27 mouse cellular contexts compared by ENCODE assay signal in the genomic region with DNA sequence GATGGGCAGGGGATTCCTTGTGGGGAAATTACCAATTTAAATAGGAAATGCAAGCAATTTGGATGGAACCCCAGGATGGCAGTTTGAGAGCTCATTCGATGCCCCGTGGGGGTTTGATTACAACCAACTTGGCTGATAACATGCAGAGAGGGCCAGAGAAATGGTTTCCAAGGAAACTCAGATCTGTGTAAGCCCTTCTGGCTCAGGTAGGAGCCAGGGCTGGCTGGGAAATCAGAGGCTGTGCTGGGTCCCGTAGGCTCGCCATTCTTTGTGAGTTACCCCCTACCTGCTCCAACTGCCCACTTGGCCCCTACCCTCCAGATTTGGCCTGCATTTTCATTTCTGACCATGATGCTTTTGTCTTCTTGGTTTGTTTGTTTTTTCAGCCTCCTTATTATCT. TPM values are rescaled to one million over a fixed set of nuclear protein-coding genes. Genes with fewer than 3 reads are reported as not detected.
DNase-seq lines count a peak whose midpoint lies in the region; ATAC-seq and TF ChIP-seq lines count a peak whose summit lies in the region.
"Had no signal": no experiment of that assay in that cellular context is flagged by ENCODE, and none has a peak within 500 bp of the region (broad histone marks: within the 10 kb centered on the region; RNA-seq: fewer than 3 reads in every experiment).

No protein-coding gene starts in this region.

- H3K4me1 ChIP-seq in hindbrain, embryonic 13.5 days (replicated peaks) = peaks cover 18% of the 10 kb centered on the region
- H3K4me1 ChIP-seq in hindbrain, embryonic 14.5 days (replicated peaks; ENCODE audit: control insufficient read depth, insufficient read depth, low read length) = no peaks in the 10 kb centered on the region
- 0 out of 2 replicates have a peak, but pooled peaks cover 3% of the 10 kb centered on the region for H3K4me1 ChIP-seq in midbrain, embryonic 14.5 days (ENCODE audit: control insufficient read depth, insufficient read depth, low read length)
- H3K4me1 ChIP-seq in midbrain, embryonic 10.5 days = no peaks in the 10 kb centered on the region
- H3K4me1 ChIP-seq: kidney, embryonic 15.5 days; liver, embryonic 12.5 days; midbrain, embryonic 15.5 days had no signal

- TF ChIP-seq CTCF in brain, embryonic 14.5 days (IDR thresholded peaks at IDR 0.05; ENCODE audit: borderline replicate concordance, extremely low read depth, insufficient read depth, insufficient read length) = no peak

- WGBS in hindbrain, embryonic 13.5 days = 76% methylated on average over 4 of the region's 4 CpGs
- 76% methylated on average over 4 of the region's 4 CpGs for WGBS in hindbrain, embryonic 14.5 days
- 85% methylated on average over 4 of the region's 4 CpGs for WGBS in midbrain, embryonic 14.5 days
- WGBS in midbrain, embryonic 10.5 days = 86% methylated on average over 4 of the region's 4 CpGs

- H3K27me3 ChIP-seq in hindbrain, embryonic 13.5 days = no peaks in the 10 kb centered on the region
- no peaks in the 10 kb centered on the region for H3K27me3 ChIP-seq in hindbrain, embryonic 14.5 days (ENCODE audit: control insufficient read depth, insufficient read depth, low read length)
- no peaks in the 10 kb centered on the region for H3K27me3 ChIP-seq in midbrain, embryonic 14.5 days (ENCODE audit: control insufficient read depth, insufficient read depth, low read length)
- no peaks in the 10 kb centered on the region for H3K27me3 ChIP-seq in midbrain, embryonic 10.5 days (ENCODE audit: low read depth, poor library complexity, severe bottlenecking)
- H3K27me3 ChIP-seq: kidney, embryonic 15.5 days; liver, embryonic 12.5 days; midbrain, embryonic 15.5 days; neural tube, embryonic 13.5 days had no signal

- no peaks in the 10 kb centered on the region for H3K36me3 ChIP-seq in hindbrain, embryonic 13.5 days
- H3K36me3 ChIP-seq in hindbrain, embryonic 14.5 days (replicated peaks; ENCODE audit: control insufficient read depth, insufficient read depth) = no peaks in the 10 kb centered on the region
- no peaks in the 10 kb centered on the region for H3K36me3 ChIP-seq in midbrain, embryonic 14.5 days (ENCODE audit: control insufficient read depth, insufficient read depth, low read length)
- no peaks in the 10 kb centered on the region for H3K36me3 ChIP-seq in midbrain, embryonic 10.5 days
- H3K36me3 ChIP-seq: kidney, embryonic 15.5 days; liver, embryonic 12.5 days; midbrain, embryonic 15.5 days; neural tube, embryonic 13.5 days had no signal

- H3K4me3 ChIP-seq in hindbrain, embryonic 13.5 days = no peak overlapping the region
- H3K4me3 ChIP-seq in hindbrain, embryonic 14.5 days (replicated peaks; ENCODE audit: low read length) = no peak overlapping the region
- H3K4me3 ChIP-seq in midbrain, embryonic 14.5 days (replicated peaks; ENCODE audit: low read depth, low read length) = no peak overlapping the region
- no peak overlapping the region for H3K4me3 ChIP-seq in midbrain, embryonic 10.5 days
- H3K4me3 ChIP-seq: gastrocnemius, adult 2 months; kidney, embryonic 15.5 days; left cerebral cortex, adult 2 months; liver, embryonic 12.5 days; midbrain, embryonic 15.5 days; myocyte; neural tube, embryonic 13.5 days had no signal

- peak; percentile 75 to 82 for DNase-seq in cerebellum, postnatal 14 days
- no peak for DNase-seq in cerebellum, adult 11-12 months
- no peak for DNase-seq in hindbrain, embryonic 14.5 days (ENCODE audit: low spot score)
- peak; percentile 35 for DNase-seq in midbrain, embryonic 14.5 days
- DNase-seq in midbrain, embryonic 10.5 days (ENCODE audit: low spot score) = no peak
- DNase-seq in brain, embryonic 14.5 days (ENCODE audit: low read depth) = peak; percentile 73
- DNase-seq: adrenal gland, postnatal 14 days; gastrocnemius, adult 2 months; gastrocnemius, postnatal 36 days; heart, adult 18-20 months; heart, postnatal 4 days; kidney, adult 18-20 months; kidney, postnatal 25 days; liver, postnatal 0 days; lung, postnatal 36 days; thymus, adult 2 months; thymus, postnatal 36 days had no signal

- no peak overlapping the region for H3K9ac ChIP-seq in hindbrain, embryonic 13.5 days
- H3K9ac ChIP-seq in hindbrain, embryonic 14.5 days = no peak overlapping the region
- no peak overlapping the region for H3K9ac ChIP-seq in midbrain, embryonic 14.5 days (replicated peaks; ENCODE audit: low read length)
- H3K9ac ChIP-seq: kidney, embryonic 15.5 days; liver, embryonic 12.5 days; liver, postnatal 0 days; midbrain, embryonic 15.5 days; neural tube, embryonic 13.5 days had no signal

- TF ChIP-seq POLR2A in brain, embryonic 14.5 days (IDR thresholded peaks at IDR 0.05; ENCODE audit: borderline replicate concordance, extremely low read depth, insufficient read depth, insufficient read length, poor library complexity, severe bottlenecking) = no peak

- no peak overlapping the region for H3K27ac ChIP-seq in hindbrain, embryonic 13.5 days
- no peak overlapping the region for H3K27ac ChIP-seq in hindbrain, embryonic 14.5 days
- no peak overlapping the region for H3K27ac ChIP-seq in midbrain, embryonic 14.5 days (replicated peaks; ENCODE audit: low read depth, low read length)
- H3K27ac ChIP-seq in midbrain, embryonic 10.5 days (replicated peaks) = no peak overlapping the region
- H3K27ac ChIP-seq: gastrocnemius, adult 2 months; kidney, embryonic 15.5 days; left cerebral cortex, adult 2 months; liver, embryonic 12.5 days; midbrain, embryonic 15.5 days; neural tube, embryonic 13.5 days had no signal

- H3K9me3 ChIP-seq in hindbrain, embryonic 13.5 days = no peaks in the 10 kb centered on the region
- no peaks in the 10 kb centered on the region for H3K9me3 ChIP-seq in hindbrain, embryonic 14.5 days (ENCODE audit: control insufficient read depth, low read length)
- no peaks in the 10 kb centered on the region for H3K9me3 ChIP-seq in midbrain, embryonic 14.5 days (ENCODE audit: control insufficient read depth, low read length)
- no peaks in the 10 kb centered on the region for H3K9me3 ChIP-seq in midbrain, embryonic 10.5 days (replicated peaks)
- H3K9me3 ChIP-seq: kidney, embryonic 15.5 days; liver, embryonic 12.5 days; midbrain, embryonic 15.5 days; neural tube, embryonic 13.5 days had no signal

- ATAC-seq in hindbrain, embryonic 13.5 days (ENCODE audit: low FRiP score) = 0 out of 2 replicates have a peak, but pooled peaks have one; percentile 43
- no peak for ATAC-seq in hindbrain, embryonic 14.5 days (ENCODE audit: low FRiP score)
- no peak for ATAC-seq in midbrain, embryonic 14.5 days (ENCODE audit: low FRiP score, low TSS enrichment)
- ATAC-seq: CD4-positive, CD25-positive, alpha-beta regulatory T cell, adult 4 months; liver, embryonic 12.5 days; liver, postnatal 0 days had no signal

- H3K4me2 ChIP-seq in hindbrain, embryonic 13.5 days = no peak overlapping the region
- no peak overlapping the region for H3K4me2 ChIP-seq in hindbrain, embryonic 14.5 days (replicated peaks)
- H3K4me2 ChIP-seq in midbrain, embryonic 14.5 days (ENCODE audit: low read length) = no peak overlapping the region
- H3K4me2 ChIP-seq: heart, embryonic 11.5 days; kidney, embryonic 15.5 days; liver, embryonic 12.5 days; midbrain, embryonic 15.5 days; neural tube, embryonic 13.5 days had no signal

RNA-seq across cellular contexts. Expression of a gene that starts 44.2 kb away (rescaled TPM):
- polyA plus RNA-seq in hindbrain, embryonic 13.5 days (2015; fragmentation: Nextera tagmentation; extraction: Ambion mirVana) = 0.18 and 0.25 TPM in 2 replicates
- 0.12 and 0.21 TPM in 2 replicates for polyA plus RNA-seq in hindbrain, embryonic 14.5 days (2014; fragmentation: Nextera tagmentation; extraction: Ambion mirVana)
- polyA plus RNA-seq in midbrain, embryonic 14.5 days (2014; fragmentation: Nextera tagmentation; extraction: Ambion mirVana) = not detected in 2 replicates
- polyA plus RNA-seq in midbrain, embryonic 10.5 days (2016; fragmentation: Nextera tagmentation; extraction: Ambion mirVana) = 0.27 and 0.98 TPM in 2 replicates
- 0.06 and 0.18 TPM in 2 replicates for polyA plus RNA-seq in brain, embryonic 14.5 days (2012; rRNA removed)
- polyA plus RNA-seq: CD4-positive, CD25-positive, alpha-beta regulatory T cell, adult 4 months had no signal

RNA-seq across cellular contexts. Expression of a gene that starts 48.3 kb away (rescaled TPM):
- 0.26 TPM in 1 of 2 replicates, not detected in the other for polyA plus RNA-seq in hindbrain, embryonic 13.5 days (2015; fragmentation: Nextera tagmentation; extraction: Ambion mirVana)
- polyA plus RNA-seq in hindbrain, embryonic 14.5 days (2014; fragmentation: Nextera tagmentation; extraction: Ambion mirVana) = 0.17 TPM in 1 of 2 replicates, not detected in the other
- polyA plus RNA-seq in midbrain, embryonic 14.5 days (2014; fragmentation: Nextera tagmentation; extraction: Ambion mirVana) = not detected in 2 replicates
- polyA plus RNA-seq in midbrain, embryonic 10.5 days (2016; fragmentation: Nextera tagmentation; extraction: Ambion mirVana) = 0.10 TPM in 1 of 2 replicates, not detected in the other
- polyA plus RNA-seq in brain, embryonic 14.5 days (2012; rRNA removed) = 0.05 TPM in 1 of 2 replicates, not detected in the other
- polyA plus RNA-seq: CD4-positive, CD25-positive, alpha-beta regulatory T cell, adult 4 months; heart, embryonic 11.5 days; intestine, embryonic 14.5 days; liver, embryonic 12.5 days; liver, postnatal 0 days; neural tube, embryonic 13.5 days had no signal

Comparison
In these comparisons a context has a peak if more than half of its experiments do, and no peak if none do; other contexts are left out.
1. DNase-seq: peak in cerebellum, postnatal 14 days (2 of 2), midbrain, embryonic 14.5 days (single experiment) and brain, embryonic 14.5 days (single experiment); none in cerebellum, adult 11-12 months (single experiment), hindbrain, embryonic 14.5 days (single experiment) and midbrain, embryonic 10.5 days (single experiment).